Mouse (Mus musculus) liver, postnatal 0 days (tissue): ENCODE results near the gene Farsb.
"Not testable (repeated sequence)": the region's sequence is repeated elsewhere in the genome, so short reads cannot be mapped to it uniquely, and the experiment has no call there.

ENCODE experiments used
- CTCF ChIP-seq: sonication (generic); IDR thresholded peaks from 2 replicates; pipeline ENCODE4 v1.5.1; 2016; ENCODE audit warnings: antibody characterized with exemption, low read depth
- EP300 ChIP-seq: IDR thresholded peaks from 2 replicates; pipeline ENCODE4 v1.6.1; 2016; ENCODE audit warnings: antibody characterized with exemption, low read depth, mild to moderate bottlenecking

DNA sequence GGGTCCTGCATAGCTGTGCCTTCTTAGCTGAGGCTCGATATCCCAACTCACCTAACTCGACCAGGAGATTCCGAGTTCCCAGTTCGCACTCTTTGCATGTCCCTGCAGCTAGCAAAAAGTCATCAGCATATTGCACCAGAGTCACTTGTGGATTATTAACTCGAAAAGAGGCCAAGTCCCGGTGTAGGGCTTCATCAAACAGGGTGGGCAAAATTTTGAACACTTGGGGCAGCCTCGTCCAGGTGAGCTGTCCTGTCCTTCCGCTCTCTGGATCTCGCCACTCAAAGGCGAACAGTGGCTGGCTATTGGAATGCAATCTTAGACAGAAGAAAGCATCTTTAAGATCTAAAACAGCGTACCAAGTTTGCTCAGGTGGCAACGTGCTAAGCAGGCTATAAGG, 13.2 kb upstream of the Farsb start:
- not testable (repeated sequence) for TF ChIP-seq CTCF, EP300
